In genomic region chr2:141234724-141235453, GRCm38 (mm10) we compare ENCODE assay signal across 12 mouse cellular contexts.
DNase-seq lines count a peak whose midpoint lies in the region; ATAC-seq lines count a peak whose summit lies in the region.
"Had no signal": no experiment of that assay in that cellular context is flagged by ENCODE, and none has a peak within 500 bp of the region (broad histone marks: within the 10 kb centered on the region; RNA-seq: fewer than 3 reads in every experiment).

No protein-coding gene starts in this region.

- no peak for ATAC-seq in forebrain, embryonic 13.5 days
- ATAC-seq in midbrain, embryonic 11.5 days (ENCODE audit: low FRiP score) = no peak
- ATAC-seq in midbrain, embryonic 16.5 days = no peak
- ATAC-seq: forebrain, embryonic 16.5 days; inflammation-experienced regulatory T-cells, adult 6 months had no signal

- DNase-seq in forebrain, embryonic 10.5 days (ENCODE audit: extremely low spot score, low spot score) = no peak
- peak; percentile 76 for DNase-seq in midbrain, embryonic 11.5 days (ENCODE audit: low spot score, missing footprints)
- DNase-seq in forelimb bud, embryonic 11.5 days (ENCODE audit: low read depth, low spot score) = peak; percentile 68
- peak; percentile 24 for DNase-seq in lung, postnatal 36 days
- no peak for DNase-seq in spleen, adult 12 weeks (ENCODE audit: low spot score)
- DNase-seq in adrenal gland, adult 18-20 months (ENCODE audit: low spot score in 2 of 2) = no peak
- DNase-seq: cerebellum, adult 11 months; layer of hippocampus, adult 9-11 months had no signal

- peak overlapping the region; percentile 48; the same call in 1 of the 2 replicates for H3K27ac ChIP-seq in forebrain, embryonic 10.5 days
- no peak overlapping the region for H3K27ac ChIP-seq in forebrain, embryonic 13.5 days
- no peak overlapping the region for H3K27ac ChIP-seq in midbrain, embryonic 11.5 days (ENCODE audit: low read depth, low read length)
- H3K27ac ChIP-seq in midbrain, embryonic 16.5 days (ENCODE audit: low read length) = no peak overlapping the region

- 33% methylated on average over 5 of the region's 5 CpGs for WGBS in forebrain, embryonic 10.5 days
- 44% methylated on average over 5 of the region's 5 CpGs for WGBS in forebrain, embryonic 13.5 days
- 53% methylated on average over 5 of the region's 5 CpGs for WGBS in midbrain, embryonic 11.5 days
- WGBS in midbrain, embryonic 16.5 days = 54% methylated on average over 5 of the region's 5 CpGs

- H3K4me3 ChIP-seq in forebrain, embryonic 10.5 days = no peak overlapping the region
- no peak overlapping the region for H3K4me3 ChIP-seq in forebrain, embryonic 13.5 days
- H3K4me3 ChIP-seq in midbrain, embryonic 11.5 days (ENCODE audit: low read depth, low read length) = no peak overlapping the region
- H3K4me3 ChIP-seq in midbrain, embryonic 16.5 days (ENCODE audit: low read depth, low read length) = no peak overlapping the region

- peaks cover 34% of the 10 kb centered on the region for H3K4me1 ChIP-seq in forebrain, embryonic 10.5 days
- peaks cover 10% of the 10 kb centered on the region for H3K4me1 ChIP-seq in forebrain, embryonic 13.5 days
- H3K4me1 ChIP-seq in midbrain, embryonic 11.5 days (ENCODE audit: control insufficient read depth, insufficient read depth, low read length) = no peaks in the 10 kb centered on the region
- peaks cover 9% of the 10 kb centered on the region for H3K4me1 ChIP-seq in midbrain, embryonic 16.5 days (ENCODE audit: control insufficient read depth, insufficient read depth, low read length)

- no peaks in the 10 kb centered on the region for H3K9me3 ChIP-seq in forebrain, embryonic 10.5 days
- H3K9me3 ChIP-seq in forebrain, embryonic 13.5 days (replicated peaks) = no peaks in the 10 kb centered on the region
- no peaks in the 10 kb centered on the region for H3K9me3 ChIP-seq in midbrain, embryonic 11.5 days (ENCODE audit: control insufficient read depth, low read length)
- H3K9me3 ChIP-seq in midbrain, embryonic 16.5 days (replicated peaks; ENCODE audit: control insufficient read depth, low read length, poor library complexity, severe bottlenecking) = no peaks in the 10 kb centered on the region

- H3K36me3 ChIP-seq in forebrain, embryonic 10.5 days (replicated peaks) = no peaks in the 10 kb centered on the region
- H3K36me3 ChIP-seq in forebrain, embryonic 13.5 days (ENCODE audit: poor library complexity, severe bottlenecking) = no peaks in the 10 kb centered on the region
- no peaks in the 10 kb centered on the region for H3K36me3 ChIP-seq in midbrain, embryonic 11.5 days (ENCODE audit: control insufficient read depth, insufficient read depth, low read length)
- H3K36me3 ChIP-seq in midbrain, embryonic 16.5 days (ENCODE audit: control insufficient read depth, insufficient read depth, low read length) = no peaks in the 10 kb centered on the region

- H3K9ac ChIP-seq in forebrain, embryonic 13.5 days = no peak overlapping the region
- H3K9ac ChIP-seq in midbrain, embryonic 11.5 days (ENCODE audit: low read length) = no peak overlapping the region
- no peak overlapping the region for H3K9ac ChIP-seq in midbrain, embryonic 16.5 days (ENCODE audit: low read depth, low read length)

- no peak overlapping the region for H3K4me2 ChIP-seq in forebrain, embryonic 13.5 days
- H3K4me2 ChIP-seq in midbrain, embryonic 11.5 days = no peak overlapping the region
- H3K4me2 ChIP-seq in midbrain, embryonic 16.5 days (ENCODE audit: low read length) = no peak overlapping the region

- H3K27me3 ChIP-seq in forebrain, embryonic 10.5 days (ENCODE audit: poor library complexity, severe bottlenecking) = no peaks in the 10 kb centered on the region
- no peaks in the 10 kb centered on the region for H3K27me3 ChIP-seq in forebrain, embryonic 13.5 days
- H3K27me3 ChIP-seq in midbrain, embryonic 11.5 days (ENCODE audit: control insufficient read depth, insufficient read depth, low read length) = no peaks in the 10 kb centered on the region
- H3K27me3 ChIP-seq in midbrain, embryonic 16.5 days (ENCODE audit: control insufficient read depth, insufficient read depth, low read depth, low read length) = no peaks in the 10 kb centered on the region

Comparison
In these comparisons a context has a peak if more than half of its experiments do, and no peak if none do; other contexts are left out.
1. DNase-seq: peak in midbrain, embryonic 11.5 days (single experiment), forelimb bud, embryonic 11.5 days (single experiment) and lung, postnatal 36 days (single experiment); none in forebrain, embryonic 10.5 days (single experiment), spleen, adult 12 weeks (single experiment) and adrenal gland, adult 18-20 months (0 of 2).